Mouse (Mus musculus) ES-E14 (cell line): ENCODE measurements around the gene Ranbp10. TPM values are rescaled to one million over a fixed set of nuclear protein-coding genes. Genes with fewer than 3 reads are reported as not detected.

ENCODE experiments used
- DNase-seq: peaks from one replicate; pipeline ENCODE4 v3.0.0-alpha.2; 2013; ENCODE audit warnings: low read depth, low spot score
- H3K27ac ChIP-seq: 2 replicates; pipeline ENCODE4 v1.5.1; 2012; ENCODE audit warnings: low read depth, mild to moderate bottlenecking, low read length, moderate library complexity, mixed read lengths; ENCODE audit not compliant: poor library complexity, insufficient read depth, severe bottlenecking
- H3K36me3 ChIP-seq: 2 replicates; pipeline ENCODE4 v1.6.1; 2012; ENCODE audit warnings: mild to moderate bottlenecking, low read length, moderate library complexity, mixed read lengths; ENCODE audit not compliant: control insufficient read depth, poor library complexity, insufficient read depth, severe bottlenecking
- H3K4me1 ChIP-seq, 2 experiments: fragments of 150-350 bp in 1 of 2; sonication (generic) in 1 of 2; 2 replicates each; pipeline ENCODE4 v1.6.1; 2012; ENCODE audit warnings: low read length in 2 of 2, mild to moderate bottlenecking in 1 of 2, mixed read lengths in 1 of 2; ENCODE audit not compliant: control insufficient read depth in 2 of 2, insufficient read depth in 2 of 2, poor library complexity in 1 of 2
- H3K4me3 ChIP-seq, 2 experiments: fragments of 150-350 bp in 1 of 2; sonication (generic) in 1 of 2; 2 replicates each; pipeline ENCODE4 v1.5.1; 2012; ENCODE audit warnings: low read length in 2 of 2, low read depth in 1 of 2, mild to moderate bottlenecking in 1 of 2, mixed read lengths in 1 of 2; ENCODE audit not compliant: insufficient read depth in 1 of 2, poor library complexity in 1 of 2, severe bottlenecking in 1 of 2
- H3K9ac ChIP-seq: 2 replicates; pipeline ENCODE4 v1.6.1; 2012; ENCODE audit warnings: low read depth, mild to moderate bottlenecking, low read length, mixed read lengths; ENCODE audit not compliant: poor library complexity, insufficient read depth, severe bottlenecking
- H3K9me3 ChIP-seq: fragments of 150-350 bp; sonication (generic); 2 replicates; pipeline ENCODE4 v1.6.1; 2012; ENCODE audit warnings: low read depth, mild to moderate bottlenecking, low read length; ENCODE audit not compliant: control insufficient read depth, insufficient read depth
- CHD2 ChIP-seq: IDR thresholded peaks from 2 replicates; pipeline ENCODE4 v1.6.1; 2014; ENCODE audit warnings: mild to moderate bottlenecking, low read depth, low read length, inconsistent platforms
- HCFC1 ChIP-seq: IDR thresholded peaks from 2 replicates; pipeline ENCODE4 v1.6.1; 2012; ENCODE audit warnings: low read length, inconsistent platforms, borderline replicate concordance; ENCODE audit not compliant: insufficient read depth
- MAFK ChIP-seq: IDR thresholded peaks from 2 replicates; pipeline ENCODE4 v1.6.1; 2014; ENCODE audit warnings: mild to moderate bottlenecking, low read depth, low read length, inconsistent platforms; ENCODE audit not compliant: insufficient read depth
- ZC3H11A ChIP-seq: IDR thresholded peaks from 2 replicates; pipeline ENCODE4 v1.6.1; 2012; ENCODE audit warnings: low read depth, mild to moderate bottlenecking, inconsistent platforms, low read length, borderline replicate concordance
- ZNF384 ChIP-seq: IDR thresholded peaks from 2 replicates; pipeline ENCODE4 v1.6.1; 2012; ENCODE audit warnings: low read depth, low read length, inconsistent platforms
- in situ Hi-C, 2 experiments: fragments of 600-800 bp; cut with MboI; formaldehyde crosslinking; loops; one replicate each; pipeline ENCODE4 v1.15.1; 2025; ENCODE audit warnings: low sequenced_read_pairs in 2 of 2, inconsistent platforms in 1 of 2; ENCODE audit not compliant: unreplicated experiment in 2 of 2
- total RNA-seq: library from RNA; depleted of rRNA; stranded (reverse); fragments of 300-350 nt; gene quantifications from 2 replicates; pipeline ENCODE4 v1.2.3, GENCODE M21; 2012

Ranbp10 gene
- total RNA-seq, 1 experiment: 13.7 TPM

DNA sequence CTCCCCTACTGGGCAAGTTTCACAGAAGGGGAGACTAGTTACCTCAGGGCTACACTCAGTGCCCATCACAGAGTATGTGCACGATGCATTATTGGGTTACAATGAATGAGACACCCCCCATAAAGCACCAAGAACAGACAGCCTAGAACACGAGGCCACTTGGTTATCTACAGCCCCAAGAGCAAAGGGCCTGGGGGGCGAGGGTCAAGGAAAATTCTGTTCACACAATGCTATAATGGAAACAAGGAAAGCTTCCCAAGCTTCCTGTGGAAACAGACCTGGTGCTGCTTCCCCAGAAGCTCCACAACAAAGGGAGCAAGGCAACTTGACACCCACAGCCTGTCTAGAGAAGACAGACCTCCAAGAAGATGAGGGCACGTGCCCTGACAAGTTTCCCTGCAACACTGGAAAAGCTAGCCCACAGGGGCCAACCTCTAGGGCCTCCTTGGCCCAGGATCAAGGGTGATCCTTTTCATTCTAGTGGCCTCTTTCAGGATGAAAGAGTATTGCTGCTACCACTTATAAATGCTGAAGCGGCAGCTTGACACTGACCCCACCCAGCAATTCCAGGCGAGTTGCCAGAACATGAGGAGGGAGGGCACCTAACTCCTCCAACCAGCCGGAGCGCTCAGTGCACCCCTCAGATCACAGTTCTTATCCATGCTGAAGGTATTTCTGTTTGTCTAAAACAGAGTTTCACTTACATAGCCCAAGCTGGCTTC is 27.9 kb downstream of the Ranbp10 start:
- Histone ChIP-seq H3K36me3 (no peaks in the 10 kb centered on the region; the same call in 1 of the 2 replicates), H3K4me3 (no peak overlapping the region), H3K4me1 (peaks cover 3 to 12% of the 10 kb centered on the region in 2 experiments; a peak in 3 of 4 replicates), H3K9me3 (no peaks in the 10 kb centered on the region), H3K27ac (0 out of 2 replicates have a peak overlapping the region, but pooled peaks have one; percentile 22), H3K9ac (peak overlapping the region; percentile 14; the same call in 1 of the 2 replicates)
- DNase-seq: no peak
- in situ Hi-C loops: no loop called here
- no peak for TF ChIP-seq ZC3H11A
- no peak for TF ChIP-seq HCFC1
- TF ChIP-seq ZNF384: no peak
- peak; percentile 38; the same call in 1 of the 2 replicates for TF ChIP-seq MAFK
- TF ChIP-seq CHD2: no peak

DNA sequence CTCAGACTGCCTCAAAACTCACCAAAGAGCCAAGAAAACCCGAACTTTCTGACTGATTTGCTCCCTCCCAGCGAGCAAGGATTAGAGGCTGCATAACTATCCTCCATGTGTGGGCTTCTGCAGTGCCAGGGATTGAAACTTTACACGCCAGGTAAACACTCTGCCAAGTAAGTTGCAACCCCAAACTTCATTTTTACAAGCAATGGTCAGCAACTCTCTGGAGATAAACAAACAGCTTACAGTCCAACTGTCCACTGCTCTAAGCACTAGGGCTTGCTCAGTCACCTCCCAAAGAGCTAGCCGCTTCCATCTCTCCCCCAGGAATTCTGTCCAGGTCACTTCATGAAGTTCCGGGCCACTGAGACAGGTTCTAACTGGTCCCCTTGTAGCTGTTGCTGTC is 28.7 kb downstream of the Ranbp10 start:
- no peak for DNase-seq
- Histone ChIP-seq H3K36me3 (no peaks in the 10 kb centered on the region), H3K9ac (no peak overlapping the region), H3K9me3 (no peaks in the 10 kb centered on the region), H3K4me1 (peaks cover 3 to 12% of the 10 kb centered on the region in 2 experiments; a peak in 3 of 4 replicates), H3K4me3 (no peak overlapping the region), H3K27ac (no peak overlapping the region)
- in situ Hi-C loops: no loop called here
- TF ChIP-seq ZC3H11A: no peak

DNA sequence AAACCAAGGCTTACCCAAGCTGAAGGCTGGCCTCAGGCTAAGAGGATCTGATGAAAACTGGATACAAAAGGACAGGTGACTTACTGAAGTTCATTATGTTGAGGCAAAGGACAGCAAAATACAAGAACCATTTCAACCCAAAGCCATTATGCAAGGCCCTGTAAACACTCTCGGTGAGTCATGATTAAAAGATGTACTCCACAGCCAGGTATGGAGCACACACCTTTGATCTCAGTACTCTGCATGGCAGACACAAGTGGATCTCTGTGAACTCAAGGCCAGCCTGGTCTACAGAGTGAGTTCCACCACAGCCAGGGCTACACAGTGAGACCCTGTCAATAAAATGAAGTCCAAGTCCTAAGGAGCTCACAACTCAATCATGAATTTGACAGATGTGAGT is 31.4 kb downstream of the Ranbp10 start:
- Histone ChIP-seq H3K4me1 (peaks cover 3 to 12% of the 10 kb centered on the region in 2 experiments; a peak in 3 of 4 replicates), H3K9ac (no peak overlapping the region), H3K36me3 (no peaks in the 10 kb centered on the region), H3K4me3 (no peak overlapping the region), H3K27ac (no peak overlapping the region), H3K9me3 (no peaks in the 10 kb centered on the region)
- TF ChIP-seq MAFK (no peak), ZC3H11A (no peak), ZNF384 (no peak), CHD2 (no peak), HCFC1 (no peak)
- in situ Hi-C loops: no loop called here
- no peak for DNase-seq

DNA sequence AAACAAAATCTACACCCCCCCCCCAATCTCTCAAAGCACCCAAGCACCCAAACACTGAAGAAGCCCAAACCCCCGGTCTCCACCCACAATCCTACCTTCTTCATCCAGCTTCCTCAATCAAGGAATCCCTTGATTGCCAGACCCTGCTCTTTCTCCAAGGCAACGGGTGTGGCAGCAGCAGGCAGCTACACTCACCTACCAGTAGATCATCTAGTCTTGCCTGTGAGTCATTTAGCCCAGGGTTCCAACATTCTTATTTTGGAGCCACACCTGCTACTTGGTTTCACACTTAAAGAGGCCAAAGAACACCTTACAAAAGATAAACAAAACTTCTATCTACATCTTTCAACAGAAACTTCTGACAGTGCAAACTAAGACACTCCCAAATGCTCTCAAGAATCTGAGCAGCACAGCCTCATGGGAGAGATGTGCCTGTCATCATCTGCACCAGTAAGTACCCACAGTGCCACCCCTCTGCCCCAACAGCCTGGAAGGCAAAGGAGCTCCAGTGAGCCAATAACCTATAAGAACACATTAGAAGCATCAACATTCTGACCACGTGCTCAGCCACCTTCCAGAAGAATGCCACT is 33.0 kb downstream of the Ranbp10 start:
- Histone ChIP-seq H3K4me3 (no peak overlapping the region), H3K9me3 (no peaks in the 10 kb centered on the region), H3K9ac (no peak overlapping the region), H3K36me3 (no peaks in the 10 kb centered on the region), H3K4me1 (peaks cover 0 to 5% of the 10 kb centered on the region in 2 experiments; a peak in 2 of 4 replicates), H3K27ac (no peak overlapping the region)
- TF ChIP-seq CHD2 (no peak), HCFC1 (no peak), MAFK (no peak), ZNF384 (no peak), ZC3H11A (no peak)
- DNase-seq: no peak
- in situ Hi-C loops: no loop called here

DNA sequence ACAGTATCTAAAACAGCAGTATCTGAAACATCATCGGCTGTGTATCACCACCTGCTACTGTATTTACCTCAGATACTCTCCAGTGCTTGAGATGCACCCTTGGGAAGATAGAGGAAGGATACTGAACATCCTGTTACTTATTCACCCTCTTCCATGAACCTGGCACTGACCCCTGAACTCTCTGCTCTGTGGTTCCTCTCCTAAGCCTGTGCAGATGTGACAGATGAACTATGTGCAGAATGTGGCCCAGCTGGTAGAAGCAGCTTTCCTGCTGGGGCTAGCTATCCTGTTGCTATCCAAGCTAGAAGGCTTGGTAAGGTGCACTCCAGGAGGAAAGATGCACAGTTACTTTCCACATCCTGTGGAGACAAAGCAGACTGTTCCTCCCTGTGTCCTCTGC is 33.8 kb downstream of the Ranbp10 start:
- in situ Hi-C loops: no loop called here
- H3K36me3 ChIP-seq: no peaks in the 10 kb centered on the region
- DNase-seq: no peak
- no peak overlapping the region for H3K4me3 ChIP-seq
- TF ChIP-seq ZNF384: no peak
- no peak overlapping the region for H3K27ac ChIP-seq
- no peak overlapping the region for H3K9ac ChIP-seq
- no peaks in the 10 kb centered on the region for H3K4me1 ChIP-seq
- H3K9me3 ChIP-seq: no peaks in the 10 kb centered on the region
